Mouse (Mus musculus) gastrocnemius, postnatal 10 days (tissue): ENCODE results near the gene Slc16a9. TPM values are rescaled to one million over a fixed set of nuclear protein-coding genes. Genes with fewer than 3 reads are reported as not detected.

Experiments used
- DNase-seq: peaks from one replicate; pipeline ENCODE4 v3.0.0; 2021; ENCODE audit warnings: mixed read lengths
- total RNA-seq, 2 experiments: library from RNA; stranded (reverse); gene quantifications; 2 replicates each; pipeline ENCODE4 v1.2.3; 2021

Slc16a9 gene
- total RNA-seq, 2 experiments from 2014 or later, result 4.9 to 5.4 TPM

- no peak for DNase-seq
Measured at GRCm38 (mm10) chr10:70250354-70250753, 5.5 kb downstream of the Slc16a9 start.

DNA sequence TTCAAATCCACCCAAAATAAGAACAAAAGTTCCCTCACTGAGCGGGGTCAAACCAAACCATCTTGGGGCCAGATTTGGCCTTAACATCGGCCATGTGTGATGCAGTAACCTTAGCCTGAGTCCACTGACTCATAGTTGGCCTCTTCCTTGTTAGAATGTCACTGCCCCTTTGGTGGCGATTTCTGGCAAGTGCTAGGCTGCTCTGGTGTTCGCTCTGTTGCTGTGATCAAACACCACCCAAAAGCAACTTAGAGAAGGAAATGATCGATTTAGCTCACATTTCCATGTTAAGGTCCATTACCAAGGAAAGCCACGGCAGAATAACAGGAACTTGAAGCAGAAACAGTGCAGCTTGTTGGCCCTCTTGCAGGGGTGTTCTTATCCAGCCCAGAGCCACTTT lies 5.9 kb downstream of the Slc16a9 start:
- no peak for DNase-seq

DNA sequence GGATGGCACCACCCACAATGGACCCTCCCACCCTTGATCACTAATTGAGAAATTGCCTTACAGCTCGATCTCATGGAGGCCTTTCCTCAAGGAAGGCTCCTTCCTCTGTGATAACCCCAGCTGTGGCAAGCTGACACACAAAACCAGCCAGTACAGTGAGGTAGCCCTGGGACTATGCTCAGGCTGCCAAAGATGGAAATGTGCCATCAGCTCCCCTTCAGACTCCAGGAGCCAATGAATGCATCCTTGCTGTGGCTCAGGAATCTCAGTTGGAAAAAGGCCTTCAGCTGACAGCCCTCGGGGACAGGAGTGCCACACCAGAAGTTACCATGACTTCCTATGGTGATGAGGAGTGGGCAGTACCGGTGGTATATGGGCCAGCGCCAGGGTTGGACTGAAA lies 9.8 kb downstream of the Slc16a9 start:
- DNase-seq, result no peak

DNA sequence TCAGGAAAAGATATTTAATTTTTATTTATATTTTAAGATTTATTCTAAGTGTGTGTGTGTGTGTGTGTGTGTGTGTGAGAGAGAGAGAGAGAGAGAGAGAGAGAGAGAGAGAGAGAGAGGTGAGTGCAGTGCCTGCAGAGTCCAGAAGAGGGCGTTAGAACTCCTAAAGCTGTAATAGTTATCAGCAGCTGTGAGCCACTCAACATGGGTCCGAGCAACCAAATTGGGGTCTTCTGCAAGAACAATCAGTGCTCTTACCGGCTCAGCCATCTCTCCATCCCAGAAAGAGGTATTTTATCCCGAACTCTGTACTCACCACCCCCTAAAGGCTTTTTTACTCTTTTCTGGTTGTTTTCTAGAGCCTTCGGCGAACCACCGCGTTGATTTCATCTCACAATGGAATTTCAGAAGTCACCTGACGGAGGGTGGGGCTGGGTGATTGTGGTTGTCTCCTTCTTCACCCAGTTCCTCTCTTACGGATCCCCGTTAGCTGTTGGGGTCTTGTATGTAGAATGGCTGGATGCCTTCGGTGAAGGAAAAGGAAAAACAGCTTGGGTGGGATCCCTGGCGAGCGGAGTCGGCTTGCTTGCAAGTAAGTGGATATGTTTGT lies 10.8 kb downstream of the Slc16a9 start:
- no peak for DNase-seq

DNA sequence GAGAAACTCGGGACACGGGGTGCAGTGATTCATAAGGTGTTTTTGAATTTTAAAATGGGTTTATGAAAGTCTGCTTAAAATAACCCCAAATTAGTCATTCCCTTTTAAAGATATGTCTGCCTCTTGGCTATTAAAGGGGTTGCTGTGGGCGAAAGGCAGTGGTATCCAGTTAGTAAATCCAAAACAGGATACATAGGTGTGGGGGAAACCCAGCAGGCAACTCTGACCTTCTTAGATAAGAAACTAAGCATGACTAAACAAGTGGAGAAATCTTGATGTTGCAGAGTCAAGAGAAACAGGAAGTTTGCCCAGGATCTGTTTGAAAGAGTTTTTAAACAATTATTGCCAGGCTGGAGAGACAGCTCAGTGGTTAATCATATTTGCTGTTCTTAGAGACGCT lies 12.1 kb downstream of the Slc16a9 start:
- no peak for DNase-seq

- DNase-seq, result no peak
Measured at GRCm38 (mm10) chr10:70260904-70261303, 16.0 kb downstream of the Slc16a9 start.

DNA sequence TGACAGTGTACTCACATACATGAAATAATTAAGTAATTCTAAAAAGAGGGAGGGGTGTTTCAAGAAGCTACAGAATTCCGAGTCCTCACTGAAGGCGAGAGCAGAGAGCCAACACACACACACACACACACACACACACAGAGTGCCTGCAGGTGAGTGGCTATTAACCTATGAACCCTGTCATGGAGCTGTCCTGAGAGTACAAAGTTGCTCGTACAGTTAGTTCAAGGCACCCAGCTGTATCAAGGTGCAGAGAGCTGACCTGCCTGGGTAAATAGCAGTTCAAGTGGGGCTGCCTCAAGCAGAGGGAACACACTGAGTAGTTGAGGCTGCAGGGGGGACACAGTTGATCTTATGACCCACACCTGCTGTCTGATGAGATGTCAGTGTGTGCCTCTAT lies 17.2 kb downstream of the Slc16a9 start:
- no peak for DNase-seq

GRCm38 (mm10) chr10:70263681-70264189 lies 18.8 kb downstream of the Slc16a9 start:
- no peak for DNase-seq

DNA sequence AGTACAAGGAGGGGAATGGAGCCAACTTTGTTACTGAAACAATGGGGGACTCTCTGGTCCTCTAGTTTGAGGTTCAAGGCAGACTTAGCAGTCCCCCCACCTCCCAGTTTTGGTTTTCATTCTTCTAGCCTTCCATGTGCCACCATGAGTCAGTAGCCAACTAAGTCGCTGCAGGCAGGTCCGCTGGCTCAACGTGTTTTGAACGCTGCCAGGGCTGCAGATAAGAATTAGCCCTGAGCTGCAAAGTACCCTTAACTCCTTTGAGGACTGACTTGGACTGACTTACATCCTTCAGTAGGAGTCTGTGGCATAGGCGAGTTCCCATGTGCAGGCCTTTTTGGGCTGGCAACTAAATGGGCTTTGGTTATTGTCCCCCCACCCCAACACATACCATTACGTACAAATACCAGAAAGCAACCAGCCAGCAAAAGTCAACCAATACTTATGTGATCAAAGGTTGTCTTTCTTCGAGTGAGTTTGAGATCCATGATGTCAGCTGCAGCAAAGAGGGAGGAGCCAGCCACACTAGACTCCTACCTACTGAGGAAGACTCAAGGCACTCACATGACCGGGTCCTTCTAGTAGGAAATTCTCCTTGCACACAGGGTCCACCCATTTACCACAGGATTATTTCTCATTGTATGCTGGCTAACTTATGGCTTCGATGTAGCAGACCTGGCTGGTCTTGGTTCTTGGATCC lies 19.6 kb downstream of the Slc16a9 start:
- no peak for DNase-seq

- no peak for DNase-seq
Measured at GRCm38 (mm10) chr10:70266501-70266900, 21.6 kb downstream of the Slc16a9 start.

DNA sequence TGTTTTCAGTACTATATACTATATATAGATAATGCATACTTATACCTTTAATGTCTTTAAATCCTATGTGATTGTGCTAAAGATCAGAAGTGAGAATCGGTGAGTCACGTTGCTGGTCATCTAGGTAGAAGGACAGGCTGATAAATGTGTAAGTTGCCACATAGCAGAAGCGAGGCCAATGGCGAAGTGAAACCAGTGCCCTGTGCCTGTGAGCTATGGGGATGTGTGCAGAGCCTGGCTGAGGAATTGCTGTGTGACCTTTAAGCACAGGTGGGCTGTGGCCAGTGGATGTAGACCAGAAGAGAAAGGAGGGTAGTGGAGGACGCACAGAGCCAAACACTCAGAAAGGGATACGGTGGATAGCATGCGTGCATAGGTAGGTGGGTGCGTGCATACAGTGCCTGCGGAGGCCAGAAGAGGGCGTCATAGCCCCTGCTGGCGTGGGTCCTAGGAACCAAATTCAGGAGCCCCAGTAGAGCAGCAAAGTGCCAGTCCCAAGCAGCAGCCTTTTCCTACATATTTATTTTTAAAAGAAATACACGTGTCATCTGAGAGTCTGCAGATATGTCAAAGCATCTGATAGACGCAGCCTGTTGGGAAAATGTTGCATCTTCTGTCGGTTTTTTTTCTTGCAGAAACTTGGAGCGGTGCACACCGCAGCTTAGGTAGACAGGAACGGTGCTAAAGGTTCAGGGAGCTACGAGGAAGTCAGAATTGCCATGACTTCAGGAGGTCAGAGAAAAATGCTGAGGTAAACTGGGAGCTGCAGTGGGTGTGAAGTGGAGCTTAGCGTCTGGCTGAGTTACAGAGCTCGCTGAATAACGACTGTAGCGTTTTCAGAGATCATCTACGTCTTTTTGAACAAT lies 23.9 kb downstream of the Slc16a9 start:
- DNase-seq, result no peak

DNA sequence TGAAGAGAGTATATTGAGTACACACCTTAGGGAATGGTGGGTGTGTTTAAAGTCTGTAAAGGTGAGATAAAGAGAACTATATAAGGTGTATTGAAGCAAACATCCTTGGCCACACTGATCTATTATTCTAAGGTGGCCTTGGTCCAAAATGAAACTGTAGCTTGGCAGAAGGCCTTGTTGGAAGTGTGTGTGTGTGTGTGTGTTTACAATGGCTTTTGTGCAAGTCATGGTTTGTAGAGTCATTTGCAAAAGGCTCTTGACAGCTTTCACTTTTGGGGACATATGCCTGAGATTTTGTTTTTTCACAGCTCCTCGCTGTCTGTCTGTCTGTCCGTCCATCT lies 24.5 kb downstream of the Slc16a9 start:
- DNase-seq, result no peak

GRCm38 (mm10) chr10:70276678-70277077 lies 31.8 kb downstream of the Slc16a9 start:
- DNase-seq, result no peak

GRCm38 (mm10) chr10:70279349-70279748 lies 34.4 kb downstream of the Slc16a9 start:
- DNase-seq, result no peak

DNA sequence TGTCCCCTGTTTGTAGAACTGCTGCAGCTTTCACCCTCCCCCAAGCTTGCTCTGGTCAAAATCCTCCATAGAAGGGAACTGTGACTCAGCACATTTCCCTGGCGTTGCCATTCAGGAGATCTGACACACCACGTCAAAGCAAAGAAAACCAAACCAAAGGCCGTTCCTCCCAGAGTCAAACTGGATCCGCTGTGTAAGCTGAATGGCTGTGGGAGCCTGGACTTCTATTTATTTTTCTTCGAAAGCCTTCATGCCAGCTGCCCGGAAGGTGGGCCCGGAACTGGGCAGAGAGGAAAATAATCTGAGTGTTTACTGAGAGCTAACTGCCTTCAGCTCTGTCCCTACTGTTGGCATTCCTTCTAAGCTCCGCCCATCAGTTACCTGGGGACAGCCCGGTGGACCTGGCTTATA lies 42.9 kb downstream of the Slc16a9 start:
- no peak for DNase-seq

GRCm38 (mm10) chr10:70288406-70289327 lies 43.8 kb downstream of the Slc16a9 start:
- DNase-seq, result no peak

GRCm38 (mm10) chr10:70292014-70292413 lies 47.1 kb downstream of the Slc16a9 start:
- DNase-seq, result no peak

GRCm38 (mm10) chr10:70294094-70294493 lies 49.2 kb downstream of the Slc16a9 start:
- no peak for DNase-seq

DNA sequence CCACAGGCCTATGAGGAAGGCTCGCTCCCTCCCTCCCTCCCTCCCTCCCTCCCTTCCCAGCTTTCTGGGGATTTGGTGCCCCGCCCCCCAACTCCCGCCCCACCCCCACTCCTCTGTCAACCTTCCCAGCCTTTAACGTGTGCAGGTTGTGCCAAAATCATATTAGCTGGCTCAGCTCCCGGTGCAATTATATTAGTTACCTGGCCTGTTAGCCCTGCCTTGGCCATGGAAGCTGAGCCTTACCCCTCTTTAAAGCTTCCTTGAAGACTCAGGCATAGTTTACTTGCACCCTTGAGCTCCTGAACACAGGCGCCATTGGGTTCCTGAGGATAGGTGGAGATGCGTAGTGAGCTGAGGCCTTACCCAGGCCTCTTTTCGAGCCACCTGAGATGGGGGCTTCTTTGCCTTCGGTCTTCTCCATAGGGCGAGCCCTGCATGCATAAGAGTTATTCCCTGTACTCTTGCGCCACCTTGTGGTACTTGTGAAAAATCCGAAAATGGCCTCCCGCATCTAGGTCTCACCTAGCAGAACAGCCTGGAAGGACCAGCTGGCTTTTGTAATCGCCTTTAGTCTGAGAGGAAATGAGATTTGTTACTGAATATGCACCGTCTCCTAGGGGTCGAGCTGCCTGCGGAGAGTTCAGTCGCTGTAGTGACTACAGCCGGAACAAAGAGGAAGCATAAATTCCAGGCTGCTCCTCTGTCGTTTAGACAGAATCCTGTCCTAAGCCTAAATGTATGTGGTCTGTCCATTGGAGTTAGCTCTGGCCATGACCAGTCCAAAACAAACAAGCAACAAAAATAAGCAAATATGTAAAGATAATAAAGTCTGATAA lies 51.8 kb downstream of the Slc16a9 start:
- peak; percentile 57 for DNase-seq

DNA sequence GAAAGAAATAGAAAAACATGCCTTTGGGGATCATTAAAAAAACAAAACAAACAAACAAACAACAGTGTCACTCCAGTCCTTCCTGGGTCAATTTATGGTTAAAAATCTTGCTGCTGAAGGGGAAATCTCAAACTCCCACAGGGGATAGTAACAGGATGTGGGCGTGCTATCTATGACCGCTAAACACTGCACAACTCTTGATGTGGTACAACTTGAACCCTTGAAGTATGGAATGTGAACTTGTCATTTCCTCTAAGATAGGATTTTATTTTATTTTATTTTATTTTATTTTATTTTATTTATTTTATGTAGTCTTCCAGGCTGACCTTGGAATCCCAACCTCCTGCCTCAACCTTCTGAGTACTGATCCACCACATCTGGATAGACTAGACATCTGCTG lies 54.2 kb downstream of the Slc16a9 start:
- DNase-seq, result no peak

DNA sequence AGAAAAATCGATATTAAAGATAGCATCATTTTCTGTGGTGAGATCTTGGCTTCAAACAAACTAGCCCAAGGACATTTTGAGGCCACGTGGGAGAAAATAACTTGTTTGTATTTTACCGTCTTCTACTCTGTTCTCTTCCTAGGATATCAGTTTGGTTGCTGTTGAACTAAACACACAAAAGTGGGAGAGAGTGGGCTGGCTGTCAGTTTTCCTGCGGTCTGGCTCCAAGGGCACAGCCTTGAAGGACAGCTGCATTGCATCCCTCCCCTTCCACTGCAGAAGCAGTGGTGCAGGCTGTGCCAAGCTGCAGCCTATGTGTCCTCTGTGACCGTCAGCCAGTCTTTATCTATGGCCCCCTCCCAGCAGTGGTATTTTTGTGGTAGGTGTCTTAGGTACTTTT lies 54.8 kb downstream of the Slc16a9 start:
- no peak for DNase-seq
